Mouse (Mus musculus) neural tube, postnatal 0 days (tissue): ENCODE measurements around the gene Olfr1449. TPM values are rescaled to one million over a fixed set of nuclear protein-coding genes. Genes with fewer than 3 reads are reported as not detected.

Source experiments
- polyA plus RNA-seq: library from polyadenylated mRNA; unstranded; fragments of >200 nt; fragmentation: Nextera tagmentation; extraction: Ambion mirVana; gene quantifications from 2 replicates; pipeline ENCODE4 v1.2.1, GENCODE M21; 2015

The Olfr1449 gene
- polyA plus RNA-seq: not detected in 2 replicates

GRCm38 (mm10) chr19:12930540-12930939 lies at the start of gene Olfr1449:
TSS of gene Olfr1449 (plus strand) at chr19:12930840.

GRCm38 (mm10) chr19:12883555-12883954 lies 47.1 kb upstream of the Olfr1449 start, which contains the start of gene Olfr1445:
TSS of gene Olfr1445 (plus strand) at chr19:12883855.

DNA sequence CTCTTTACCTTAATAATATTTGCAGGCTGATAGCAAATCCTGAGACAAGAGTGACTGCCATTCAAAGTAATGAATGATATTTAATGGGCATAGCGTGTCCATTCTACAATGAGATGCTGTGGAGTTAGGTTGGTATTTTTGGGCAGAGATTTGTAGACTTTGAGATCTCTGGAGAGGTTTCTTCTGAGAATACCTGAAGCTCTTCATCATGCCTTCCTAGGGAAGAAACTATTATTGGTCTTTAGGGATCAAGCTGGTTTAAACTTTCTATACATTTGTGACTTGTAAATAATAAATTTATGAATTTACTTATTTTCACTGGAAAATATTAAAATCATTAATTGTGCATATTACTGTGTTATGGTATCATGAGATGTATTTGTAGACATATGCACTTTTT lies 37.2 kb upstream of the Olfr1449 start, which contains the start of gene Olfr1446:
Gene Olfr1446, minus strand, starts transcription at position 101 of the 400 bp plus-strand sequence.

GRCm38 (mm10) chr19:12903643-12904042 lies 27.0 kb upstream of the Olfr1449 start, which contains the start of gene Olfr1447:
TSS of gene Olfr1447 (minus strand) at chr19:12903743.

GRCm38 (mm10) chr19:12924319-12924718 lies 6.3 kb upstream of the Olfr1449 start, which contains the start of gene Olfr1448:
TSS of gene Olfr1448 (minus strand) at chr19:12924419.

DNA sequence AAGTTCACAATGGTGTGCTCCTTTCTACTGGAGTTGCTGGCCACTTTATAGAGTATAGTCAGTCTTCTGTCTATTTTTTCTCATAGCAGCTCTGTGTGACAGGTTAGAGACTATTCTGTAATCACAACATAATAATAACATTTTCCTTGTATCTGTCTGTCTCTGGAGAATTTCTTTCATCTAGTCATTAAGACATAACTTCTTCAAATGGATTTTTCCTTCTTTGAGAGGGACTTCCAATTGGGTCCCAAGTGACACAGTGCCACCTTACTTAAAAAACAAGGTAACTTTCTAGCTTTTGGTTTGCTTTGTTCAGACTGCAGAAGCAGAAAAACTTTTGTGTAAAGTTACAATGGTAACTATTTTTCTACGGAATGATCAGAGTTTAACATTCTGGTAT lies 19.3 kb downstream of the Olfr1449 start, which contains the start of gene Olfr1450:
Gene Olfr1450, plus strand, starts transcription at position 301 of the 400 bp plus-strand sequence.

Other genes starting within 250 kb of the Olfr1449 start
- gene Keg1, start 235.1 kb upstream of the Olfr1449 start, polyA plus RNA-seq: not detected in 2 replicates
- 1.5 and 1.8 TPM in 2 replicates for gene Cntf, start 165.2 kb upstream of the Olfr1449 start, polyA plus RNA-seq
- gene Zfp91, start 134.7 kb upstream of the Olfr1449 start, polyA plus RNA-seq: 14.6 and 16.2 TPM in 2 replicates
- 1.3 and 1.8 TPM in 2 replicates for gene Lpxn, start 134.6 kb upstream of the Olfr1449 start, polyA plus RNA-seq
- not detected in 2 replicates for gene Gm5244, start 84.2 kb upstream of the Olfr1449 start, polyA plus RNA-seq
- not detected in 2 replicates for gene Olfr1444, start 73.6 kb upstream of the Olfr1449 start, polyA plus RNA-seq
- gene Olfr1445, start 47.0 kb upstream of the Olfr1449 start, polyA plus RNA-seq: not detected in 2 replicates
- not detected in 2 replicates for gene Olfr1446, start 37.3 kb upstream of the Olfr1449 start, polyA plus RNA-seq
- gene Olfr1447, start 27.1 kb upstream of the Olfr1449 start, polyA plus RNA-seq: not detected in 2 replicates
- not detected in 2 replicates for gene Olfr1448, start 6.4 kb upstream of the Olfr1449 start, polyA plus RNA-seq
- gene Olfr1450, start 19.4 kb downstream of the Olfr1449 start, polyA plus RNA-seq: not detected in 2 replicates
- gene Olfr1451, start 64.2 kb downstream of the Olfr1449 start, polyA plus RNA-seq: not detected in 2 replicates
- not detected in 2 replicates for gene Olfr1453, start 97.5 kb downstream of the Olfr1449 start, polyA plus RNA-seq
- not detected in 2 replicates for gene Olfr1454, start 129.8 kb downstream of the Olfr1449 start, polyA plus RNA-seq
- gene Olfr1457, start 167.1 kb downstream of the Olfr1449 start, polyA plus RNA-seq: not detected in 2 replicates
- not detected in 2 replicates for gene Olfr1458, start 175.9 kb downstream of the Olfr1449 start, polyA plus RNA-seq
- gene Olfr1459, start 218.7 kb downstream of the Olfr1449 start, polyA plus RNA-seq: 0.03 TPM in 1 of 2 replicates, not detected in the other
- gene Olfr1461, start 232.2 kb downstream of the Olfr1449 start, polyA plus RNA-seq: not detected in 2 replicates